Mouse (Mus musculus) G1E (cell line): ENCODE data around the gene Olfr913. TPM values are rescaled to one million over a fixed set of nuclear protein-coding genes. Genes with fewer than 3 reads are reported as not detected.

Experiments
- ATAC-seq: 2 replicates; pipeline ENCODE4 v1.8.0; 2016; ENCODE audit warnings: mild to moderate bottlenecking; ENCODE audit not compliant: insufficient number of reproducible peaks, poor library complexity, low FRiP score, severe bottlenecking; ENCODE audit errors: extremely low read depth
- DNase-seq: peaks from one replicate; pipeline ENCODE4 v3.0.0; 2012; ENCODE audit warnings: low spot score
- H3K27me3 ChIP-seq: 2 replicates; pipeline ENCODE4 v1.6.1; 2012; ENCODE audit warnings: mild to moderate bottlenecking, low read length, inconsistent platforms; ENCODE audit not compliant: insufficient read depth
- H3K36me3 ChIP-seq: replicated peaks from 2 replicates; pipeline ENCODE3; 2012; ENCODE audit warnings: mild to moderate bottlenecking, inconsistent platforms
- H3K4me1 ChIP-seq: 2 replicates; pipeline ENCODE4 v1.6.1; 2012; ENCODE audit warnings: low read depth, low read length, inconsistent platforms, mixed read lengths; ENCODE audit not compliant: insufficient read depth
- H3K4me3 ChIP-seq: 2 replicates; pipeline ENCODE4 v1.5.1; 2012; ENCODE audit warnings: low read depth, mild to moderate bottlenecking, inconsistent platforms, low read length, moderate library complexity, mixed read lengths
- H3K9me3 ChIP-seq: replicated peaks from 2 replicates; pipeline ENCODE4 v1.6.1; 2012; ENCODE audit warnings: inconsistent platforms
- CTCF ChIP-seq: IDR thresholded peaks from 2 replicates; pipeline ENCODE4 v1.5.1; 2012; ENCODE audit warnings: low read depth, low read length, inconsistent platforms, mixed read lengths
- GATA1 ChIP-seq: IDR thresholded peaks from 2 replicates; pipeline ENCODE4 v1.6.1; 2012; ENCODE audit warnings: borderline replicate concordance, low read length, inconsistent platforms, mixed read lengths
- GATA2 ChIP-seq: IDR thresholded peaks from 2 replicates; pipeline ENCODE4 v1.6.1; 2012; ENCODE audit warnings: low read depth, low read length, inconsistent platforms, borderline replicate concordance
- POLR2AphosphoS5 ChIP-seq: IDR thresholded peaks from 2 replicates; pipeline ENCODE4 v1.6.1; 2012; ENCODE audit warnings: low read depth, low read length, inconsistent platforms; ENCODE audit not compliant: insufficient replicate concordance
- TAL1 ChIP-seq: conservative IDR thresholded peaks from 2 replicates; pipeline ENCODE4 v1.6.1; 2012; ENCODE audit warnings: low read depth, low read length, inconsistent platforms, mixed read lengths
- polyA plus RNA-seq: library from polyadenylated mRNA; stranded (reverse); fragments of >175 nt; gene quantifications from 2 replicates; pipeline ENCODE4 v1.2.3, GENCODE M21; 2012
- total RNA-seq, 2 experiments: library from RNA; stranded (forward) in 1 of 2; stranded (reverse) in 1 of 2; fragments of 200-1000 nt in 1 of 2; fragments of >200 nt in 1 of 2; fragmentation: Nextera tagmentation in 1 of 2; gene quantifications; 2 replicates each; pipeline ENCODE4 v1.2.3; 2014 to 2017

Olfr913 gene
- total RNA-seq (2014; fragmentation: Nextera tagmentation) (not detected in 2 replicates), total RNA-seq (2017) (0.11 and 0.12 TPM in 2 replicates), polyA plus RNA-seq (not detected in 2 replicates)

DNA sequence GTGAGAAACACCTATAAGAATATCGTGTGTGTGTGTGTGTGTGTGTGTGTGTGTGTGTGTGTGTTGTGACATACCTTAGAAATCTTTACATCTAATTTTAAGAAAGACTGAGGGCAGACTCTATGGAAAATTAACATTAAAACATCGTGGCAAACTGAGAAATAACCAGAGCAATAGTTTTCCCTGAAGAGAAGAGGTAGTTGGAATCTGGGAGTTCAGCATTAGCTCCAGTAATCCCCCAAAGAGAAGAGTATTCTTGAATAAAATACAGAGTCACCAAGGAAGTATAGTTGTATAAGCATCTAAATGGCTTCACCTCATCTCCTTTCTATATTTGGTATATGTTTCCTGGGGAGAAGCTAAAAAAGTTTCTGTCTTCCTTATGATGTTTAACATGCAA lies at the start of gene Olfr913:
Gene Olfr913, plus strand, starts transcription at position 301 of the 400 bp plus-strand sequence.
- no peaks in the 10 kb centered on the region for H3K27me3 ChIP-seq
- H3K9me3 ChIP-seq: no peaks in the 10 kb centered on the region
- no peaks in the 10 kb centered on the region for H3K36me3 ChIP-seq
- TF ChIP-seq TAL1 (no peak), CTCF (no peak), POLR2AphosphoS5 (no peak), GATA1 (no peak), GATA2 (no peak)
- DNase-seq: no peak
- H3K4me1 ChIP-seq: no peaks in the 10 kb centered on the region
- no peak for ATAC-seq
- H3K4me3 ChIP-seq: no peak within 1 kb of the TSS

DNA sequence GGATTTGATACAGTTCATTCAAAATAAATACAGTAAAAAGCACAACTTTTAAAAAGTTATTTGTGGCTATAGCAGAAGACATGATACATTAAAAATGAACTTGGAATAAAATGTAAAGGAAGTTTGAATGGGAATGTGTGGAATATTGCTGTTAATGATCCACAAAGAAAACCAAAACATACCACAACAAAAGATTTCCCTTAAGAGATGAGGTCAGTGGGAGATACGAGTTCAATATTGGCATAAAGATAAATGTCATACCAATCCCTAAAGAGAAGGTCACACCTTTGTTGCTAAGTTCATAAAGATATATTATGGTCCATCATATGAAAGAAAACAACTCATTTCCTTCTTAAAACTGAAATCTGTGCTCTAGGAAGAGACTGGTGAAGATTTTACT lies 12.7 kb upstream of the Olfr913 start, which contains the start of gene Olfr912:
Gene Olfr912, plus strand, starts transcription at position 301 of the 400 bp plus-strand sequence.
- ATAC-seq: no peak

DNA sequence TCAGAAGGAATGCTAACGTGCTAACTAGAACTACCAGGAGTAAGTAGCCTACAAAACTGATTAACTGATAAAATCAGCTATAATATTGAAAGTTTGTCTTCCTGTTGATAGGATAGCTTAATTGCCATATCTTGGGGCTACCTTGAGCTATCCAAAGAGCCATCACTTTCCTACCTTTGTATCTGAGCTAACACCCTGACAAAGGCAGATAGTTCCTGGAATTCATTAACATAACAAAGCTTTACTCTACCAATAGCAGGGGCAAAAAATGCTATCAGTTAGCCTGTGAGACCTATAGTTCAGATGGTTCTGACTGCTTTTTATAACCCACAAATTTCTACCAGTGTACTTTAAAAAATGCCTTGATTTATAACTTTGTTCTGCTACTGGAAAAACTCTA lies 1.5 kb upstream of the Olfr913 start:
- no peak; the same call in 1 of the 2 replicates for ATAC-seq
- TF ChIP-seq GATA2 (no peak), TAL1 (no peak), CTCF (no peak), GATA1 (no peak), POLR2AphosphoS5 (no peak)
- no peaks in the 10 kb centered on the region for H3K27me3 ChIP-seq
- no peak overlapping the region for H3K4me3 ChIP-seq
- H3K4me1 ChIP-seq: no peaks in the 10 kb centered on the region
- no peaks in the 10 kb centered on the region for H3K36me3 ChIP-seq
- H3K9me3 ChIP-seq: no peaks in the 10 kb centered on the region
- DNase-seq: no peak

More for the DNA sequence above, 12.7 kb upstream of the Olfr913 start, which contains the start of gene Olfr912:
- DNase-seq: no peak
- Histone ChIP-seq H3K27me3 (no peaks in the 10 kb centered on the region), H3K4me1 (no peaks in the 10 kb centered on the region), H3K36me3 (no peaks in the 10 kb centered on the region), H3K9me3 (no peaks in the 10 kb centered on the region), H3K4me3 (no peak within 1 kb of the TSS)
- TF ChIP-seq CTCF (no peak), POLR2AphosphoS5 (no peak), TAL1 (no peak), GATA1 (no peak), GATA2 (no peak)

DNA sequence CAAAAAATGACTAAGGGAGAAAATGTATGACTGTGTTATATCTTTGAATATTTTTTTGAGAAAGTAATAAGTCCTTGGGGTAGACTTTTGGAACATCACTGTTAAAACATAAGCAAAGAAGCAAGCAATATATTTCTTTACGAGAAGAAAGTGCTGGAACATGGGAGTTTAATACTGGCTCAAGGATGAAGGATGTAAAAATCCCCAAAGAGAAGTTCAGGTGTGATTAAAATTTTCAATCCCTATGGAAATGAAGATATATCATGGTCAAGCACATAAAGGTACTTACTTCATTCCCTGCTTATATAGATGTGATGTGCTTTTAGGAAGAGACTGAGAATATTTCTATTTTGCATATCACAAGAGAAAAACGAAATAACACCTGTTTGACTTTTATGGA lies 12.2 kb downstream of the Olfr913 start, which contains the start of gene Olfr914:
Gene Olfr914, plus strand, starts transcription at position 301 of the 400 bp plus-strand sequence.
- ATAC-seq (no peak), DNase-seq (no peak)
- H3K4me3 ChIP-seq: no peak within 1 kb of the TSS
- H3K27me3 ChIP-seq: no peaks in the 10 kb centered on the region
- H3K36me3 ChIP-seq: no peaks in the 10 kb centered on the region
- TF ChIP-seq TAL1 (no peak), GATA2 (no peak), POLR2AphosphoS5 (no peak), GATA1 (no peak), CTCF (no peak)
- H3K4me1 ChIP-seq: no peaks in the 10 kb centered on the region
- no peaks in the 10 kb centered on the region for H3K9me3 ChIP-seq

DNA sequence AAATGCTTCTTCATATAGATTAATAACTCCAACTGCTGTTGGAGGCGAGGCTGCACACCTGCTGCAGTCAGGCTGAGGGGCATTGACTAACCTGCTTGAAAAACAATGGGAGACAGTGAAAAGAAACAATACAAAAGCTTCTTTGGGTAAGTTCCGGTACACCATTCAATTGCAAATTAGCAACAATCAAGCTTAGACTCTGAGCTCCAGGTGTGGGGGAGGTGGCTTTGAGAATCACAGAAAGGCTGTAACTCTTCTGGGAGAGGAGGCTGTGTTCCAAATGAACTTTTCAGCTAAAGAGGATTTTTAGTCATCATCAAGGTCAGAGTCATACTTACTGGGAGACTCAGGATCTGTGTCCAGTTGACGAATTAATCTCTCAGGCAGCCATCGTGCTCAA lies 39.8 kb downstream of the Olfr913 start:
- Histone ChIP-seq H3K36me3 (no peaks in the 10 kb centered on the region), H3K4me1 (no peaks in the 10 kb centered on the region), H3K4me3 (no peak overlapping the region), H3K27me3 (no peaks in the 10 kb centered on the region), H3K9me3 (no peaks in the 10 kb centered on the region)
- DNase-seq (no peak), ATAC-seq (no peak)
- TF ChIP-seq TAL1 (no peak), GATA1 (no peak), POLR2AphosphoS5 (no peak), CTCF (no peak), GATA2 (no peak)

Other genes starting within 250 kb of the Olfr913 start
Only the 20 nearest of the 23 such genes appear.
- gene Olfr251, start 215.7 kb upstream of the Olfr913 start, total RNA-seq (2014; fragmentation: Nextera tagmentation): not detected in 2 replicates
- gene Olfr251, start 215.7 kb upstream of the Olfr913 start, total RNA-seq (2017): not detected in 2 replicates
- not detected in 2 replicates for gene Olfr251, start 215.7 kb upstream of the Olfr913 start, polyA plus RNA-seq
- not detected in 2 replicates for gene Olfr147, start 191.1 kb upstream of the Olfr913 start, total RNA-seq (2014; fragmentation: Nextera tagmentation)
- 0.16 TPM in 1 of 2 replicates, not detected in the other for gene Olfr147, start 191.1 kb upstream of the Olfr913 start, total RNA-seq (2017)
- not detected in 2 replicates for gene Olfr147, start 191.1 kb upstream of the Olfr913 start, polyA plus RNA-seq
- not detected in 2 replicates for gene Olfr901, start 163.3 kb upstream of the Olfr913 start, total RNA-seq (2014; fragmentation: Nextera tagmentation)
- gene Olfr901, start 163.3 kb upstream of the Olfr913 start, total RNA-seq (2017): not detected in 2 replicates
- not detected in 2 replicates for gene Olfr901, start 163.3 kb upstream of the Olfr913 start, polyA plus RNA-seq
- gene Olfr902, start 145.1 kb upstream of the Olfr913 start, total RNA-seq (2014; fragmentation: Nextera tagmentation): not detected in 2 replicates
- not detected in 2 replicates for gene Olfr902, start 145.1 kb upstream of the Olfr913 start, total RNA-seq (2017)
- gene Olfr902, start 145.1 kb upstream of the Olfr913 start, polyA plus RNA-seq: not detected in 2 replicates
- gene Olfr904, start 129.6 kb upstream of the Olfr913 start, total RNA-seq (2014; fragmentation: Nextera tagmentation): not detected in 2 replicates
- gene Olfr904, start 129.6 kb upstream of the Olfr913 start, total RNA-seq (2017): under 0.01 TPM in 1 of 2 replicates, not detected in the other
- not detected in 2 replicates for gene Olfr904, start 129.6 kb upstream of the Olfr913 start, polyA plus RNA-seq
- gene Olfr905, start 121.7 kb upstream of the Olfr913 start, total RNA-seq (2014; fragmentation: Nextera tagmentation): not detected in 2 replicates
- gene Olfr905, start 121.7 kb upstream of the Olfr913 start, total RNA-seq (2017): 0.11 and 0.12 TPM in 2 replicates
- gene Olfr905, start 121.7 kb upstream of the Olfr913 start, polyA plus RNA-seq: not detected in 2 replicates
- not detected in 2 replicates for gene Olfr906, start 105.7 kb upstream of the Olfr913 start, total RNA-seq (2014; fragmentation: Nextera tagmentation)
- 0.12 TPM in 1 of 2 replicates, not detected in the other for gene Olfr906, start 105.7 kb upstream of the Olfr913 start, total RNA-seq (2017)
- gene Olfr906, start 105.7 kb upstream of the Olfr913 start, polyA plus RNA-seq: not detected in 2 replicates
- gene Olfr907, start 97.0 kb upstream of the Olfr913 start, total RNA-seq (2014; fragmentation: Nextera tagmentation): not detected in 2 replicates
- 0.05 TPM in 1 of 2 replicates, not detected in the other for gene Olfr907, start 97.0 kb upstream of the Olfr913 start, total RNA-seq (2017)
- gene Olfr907, start 97.0 kb upstream of the Olfr913 start, polyA plus RNA-seq: not detected in 2 replicates
- not detected in 2 replicates for gene Olfr911-ps1, start 71.2 kb upstream of the Olfr913 start, total RNA-seq (2014; fragmentation: Nextera tagmentation)
- 0.06 and 0.27 TPM in 2 replicates for gene Olfr911-ps1, start 71.2 kb upstream of the Olfr913 start, total RNA-seq (2017)
- not detected in 2 replicates for gene Olfr911-ps1, start 71.2 kb upstream of the Olfr913 start, polyA plus RNA-seq
- gene Olfr910, start 54.9 kb upstream of the Olfr913 start, total RNA-seq (2014; fragmentation: Nextera tagmentation): not detected in 2 replicates
- gene Olfr910, start 54.9 kb upstream of the Olfr913 start, total RNA-seq (2017): 0.11 and 0.12 TPM in 2 replicates
- not detected in 2 replicates for gene Olfr910, start 54.9 kb upstream of the Olfr913 start, polyA plus RNA-seq
- gene Olfr912, start 12.6 kb upstream of the Olfr913 start, total RNA-seq (2014; fragmentation: Nextera tagmentation): not detected in 2 replicates
- 0.05 and 0.06 TPM in 2 replicates for gene Olfr912, start 12.6 kb upstream of the Olfr913 start, total RNA-seq (2017)
- gene Olfr912, start 12.6 kb upstream of the Olfr913 start, polyA plus RNA-seq: not detected in 2 replicates
- not detected in 2 replicates for gene Olfr914, start 12.3 kb downstream of the Olfr913 start, total RNA-seq (2014; fragmentation: Nextera tagmentation)
- 0.05 and 0.76 TPM in 2 replicates for gene Olfr914, start 12.3 kb downstream of the Olfr913 start, total RNA-seq (2017)
- gene Olfr914, start 12.3 kb downstream of the Olfr913 start, polyA plus RNA-seq: not detected in 2 replicates
- not detected in 2 replicates for gene Olfr916, start 67.1 kb downstream of the Olfr913 start, total RNA-seq (2014; fragmentation: Nextera tagmentation)
- gene Olfr916, start 67.1 kb downstream of the Olfr913 start, total RNA-seq (2017): 0.16 TPM in 1 of 2 replicates, not detected in the other
- not detected in 2 replicates for gene Olfr916, start 67.1 kb downstream of the Olfr913 start, polyA plus RNA-seq
- gene Olfr917, start 73.1 kb downstream of the Olfr913 start, total RNA-seq (2014; fragmentation: Nextera tagmentation): not detected in 2 replicates
- gene Olfr917, start 73.1 kb downstream of the Olfr913 start, total RNA-seq (2017): 0.41 TPM in 1 of 2 replicates, not detected in the other
- not detected in 2 replicates for gene Olfr917, start 73.1 kb downstream of the Olfr913 start, polyA plus RNA-seq
- gene Olfr918, start 81.8 kb downstream of the Olfr913 start, total RNA-seq (2014; fragmentation: Nextera tagmentation): not detected in 2 replicates
- 0.11 and 0.17 TPM in 2 replicates for gene Olfr918, start 81.8 kb downstream of the Olfr913 start, total RNA-seq (2017)
- not detected in 2 replicates for gene Olfr918, start 81.8 kb downstream of the Olfr913 start, polyA plus RNA-seq
- gene Olfr919, start 110.9 kb downstream of the Olfr913 start, total RNA-seq (2014; fragmentation: Nextera tagmentation): not detected in 2 replicates
- not detected in 2 replicates for gene Olfr919, start 110.9 kb downstream of the Olfr913 start, total RNA-seq (2017)
- gene Olfr919, start 110.9 kb downstream of the Olfr913 start, polyA plus RNA-seq: not detected in 2 replicates
- 26.8 and 31.5 TPM in 2 replicates for gene Vwa5a, start 125.5 kb downstream of the Olfr913 start, total RNA-seq (2014; fragmentation: Nextera tagmentation)
- 62.4 and 66.0 TPM in 2 replicates for gene Vwa5a, start 125.5 kb downstream of the Olfr913 start, total RNA-seq (2017)
- gene Vwa5a, start 125.5 kb downstream of the Olfr913 start, polyA plus RNA-seq: 0.41 and 0.47 TPM in 2 replicates
- gene Olfr920, start 159.5 kb downstream of the Olfr913 start, total RNA-seq (2014; fragmentation: Nextera tagmentation): 0.15 TPM in 1 of 2 replicates, not detected in the other
- 0.11 and 0.12 TPM in 2 replicates for gene Olfr920, start 159.5 kb downstream of the Olfr913 start, total RNA-seq (2017)
- gene Olfr920, start 159.5 kb downstream of the Olfr913 start, polyA plus RNA-seq: not detected in 2 replicates
- gene Olfr921, start 180.3 kb downstream of the Olfr913 start, total RNA-seq (2014; fragmentation: Nextera tagmentation): not detected in 2 replicates
- gene Olfr921, start 180.3 kb downstream of the Olfr913 start, total RNA-seq (2017): 0.06 and 0.27 TPM in 2 replicates
- not detected in 2 replicates for gene Olfr921, start 180.3 kb downstream of the Olfr913 start, polyA plus RNA-seq
- gene Olfr922, start 221.9 kb downstream of the Olfr913 start, total RNA-seq (2014; fragmentation: Nextera tagmentation): not detected in 2 replicates
- 0.22 TPM in 1 of 2 replicates, not detected in the other for gene Olfr922, start 221.9 kb downstream of the Olfr913 start, total RNA-seq (2017)
- gene Olfr922, start 221.9 kb downstream of the Olfr913 start, polyA plus RNA-seq: not detected in 2 replicates